Mouse (Mus musculus) embryo, embryonic 9.5 days (tissue): ENCODE data around the gene 9130023H24Rik.

Experiments
- DNase-seq: peaks from one replicate; pipeline ENCODE4 v3.0.0-alpha.2; 2017; ENCODE audit errors: extremely low spot score

Gene 9130023H24Rik

DNA sequence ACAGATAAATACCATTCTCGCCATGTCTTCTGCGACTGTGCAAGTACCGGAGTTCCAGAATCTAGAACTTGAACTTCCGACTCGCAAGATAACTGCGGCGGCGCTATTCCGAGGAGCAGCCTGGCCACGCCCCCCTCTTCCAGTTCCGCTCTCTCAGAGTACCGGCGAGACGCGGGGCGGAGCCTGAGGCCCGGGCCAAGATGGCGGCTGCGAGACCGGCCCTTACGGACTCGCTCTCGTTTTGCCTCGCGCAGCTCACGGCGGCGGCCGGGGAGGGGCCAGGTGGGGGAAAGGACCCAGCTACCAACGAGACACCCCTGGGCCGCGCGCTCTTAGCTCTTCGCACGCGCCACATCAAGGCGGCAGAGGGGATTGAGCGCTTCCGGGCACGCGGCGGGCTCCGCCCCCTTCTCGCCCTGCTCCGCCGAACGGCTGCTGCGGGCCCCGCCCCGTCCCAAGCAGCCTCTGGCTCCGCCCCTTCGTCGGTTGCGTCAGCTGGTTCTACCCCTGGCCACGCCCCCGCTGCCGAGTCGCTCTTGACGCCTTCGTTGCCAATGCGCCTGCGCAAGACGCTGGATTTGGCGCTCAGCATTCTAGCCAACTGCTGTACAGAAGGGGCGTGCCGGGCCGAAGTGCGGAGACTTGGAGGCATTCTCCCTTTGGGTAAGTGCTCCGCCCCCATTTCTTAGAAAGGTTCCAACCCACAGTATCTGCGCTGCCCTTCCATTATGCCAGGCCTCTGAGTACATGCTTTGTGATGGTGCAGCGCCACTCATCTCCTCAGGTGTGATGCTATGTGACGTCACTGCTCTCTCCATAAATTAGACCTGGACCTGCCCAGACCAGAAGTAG is at the start of gene 9130023H24Rik:
Gene 9130023H24Rik (minus strand): TSS at position 105 of the 852 bp plus-strand sequence.
- DNase-seq = peak; percentile 99

DNA sequence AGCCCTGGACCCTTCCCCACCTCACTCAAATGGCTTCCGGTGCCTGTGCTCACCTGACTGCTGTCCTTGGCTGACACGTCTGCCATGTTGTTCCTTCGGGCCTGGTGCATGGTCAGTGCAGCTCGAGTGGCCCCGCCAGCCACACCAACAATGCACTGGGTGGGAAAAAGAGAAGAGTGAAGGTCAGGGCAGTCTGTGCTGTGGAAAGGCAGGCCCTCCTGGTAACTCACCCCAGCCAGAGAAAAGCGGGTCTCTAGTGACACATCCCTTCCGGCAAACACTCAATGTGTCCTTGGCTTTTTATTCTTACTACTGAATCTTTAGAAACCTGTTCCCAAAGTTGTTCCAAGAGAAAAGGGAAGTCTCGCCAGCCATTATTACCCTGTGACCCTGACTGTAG is 47.2 kb upstream of the 9130023H24Rik start:
- DNase-seq = no peak

DNA sequence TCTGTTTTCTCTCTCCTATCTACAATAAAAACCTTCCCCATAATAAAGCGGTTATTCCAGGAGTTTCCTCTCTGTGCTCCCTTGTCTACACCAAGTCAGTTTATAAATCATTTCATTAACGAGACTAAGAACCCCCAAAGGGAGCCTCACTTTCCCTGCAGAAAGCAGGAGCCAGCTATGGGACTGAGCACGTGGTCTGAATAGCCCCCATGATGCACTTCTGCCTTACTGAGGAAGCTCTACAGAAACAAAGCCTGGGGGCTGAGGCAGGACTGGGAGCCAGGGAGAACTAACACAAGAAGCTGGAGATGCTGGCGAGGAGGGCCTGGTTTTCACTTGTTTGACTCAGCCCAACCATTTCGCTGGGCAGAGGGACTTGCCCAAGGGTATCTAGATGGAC is 46.2 kb upstream of the 9130023H24Rik start:
- no peak for DNase-seq

DNA sequence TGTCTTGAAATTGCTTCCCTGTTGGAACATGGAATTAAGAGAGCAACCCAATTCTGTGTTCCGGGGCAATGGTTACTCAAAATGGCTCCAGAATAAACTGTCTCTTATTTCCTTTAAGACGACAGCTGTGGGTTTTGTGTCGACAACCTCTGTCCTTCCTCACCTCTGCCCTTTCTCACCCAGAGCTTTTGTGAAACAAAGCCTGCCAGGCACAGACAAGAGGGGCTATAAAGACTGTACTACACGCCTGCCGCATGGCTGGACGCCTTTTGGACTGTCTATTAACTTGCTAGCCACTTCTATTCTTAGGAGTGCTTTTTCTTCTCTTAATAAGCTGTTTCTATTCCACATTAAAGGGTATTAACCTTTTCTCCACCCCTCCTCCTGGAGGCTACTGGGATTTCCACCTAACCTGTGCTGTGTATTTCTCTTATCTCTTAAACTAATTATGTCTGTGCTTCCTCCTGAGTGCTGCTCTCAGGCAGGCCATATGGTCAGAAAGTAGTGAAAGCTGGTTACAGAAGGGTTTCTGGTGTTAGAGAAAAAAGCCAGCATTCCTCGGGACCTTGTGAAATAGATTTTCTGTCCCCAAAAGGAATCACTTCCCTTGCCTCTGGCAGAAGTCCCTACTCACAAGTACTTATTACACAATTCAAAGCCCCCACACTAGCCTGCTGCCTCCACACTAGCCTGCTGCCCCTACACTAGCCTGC is 44.9 kb upstream of the 9130023H24Rik start:
- DNase-seq = peak; percentile 72

DNA sequence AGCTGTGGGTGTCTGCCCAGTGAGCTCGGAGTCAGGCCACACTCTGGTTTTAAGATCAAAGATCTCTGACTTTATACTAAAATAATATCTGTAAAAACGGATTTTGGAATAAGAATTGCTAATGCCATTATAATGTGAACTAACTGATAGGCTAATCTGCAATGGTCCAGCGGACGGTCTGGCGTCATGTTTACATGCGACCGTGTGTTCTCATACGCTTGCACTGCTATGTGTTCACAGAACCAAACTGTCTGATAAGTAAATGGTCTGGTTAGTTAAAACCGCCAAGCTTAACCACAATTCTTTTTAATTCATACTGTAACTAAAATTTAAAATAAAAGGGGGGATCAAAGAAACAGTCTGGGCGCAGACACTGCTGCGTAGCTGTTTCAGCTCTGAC is 43.9 kb upstream of the 9130023H24Rik start:
- no peak for DNase-seq

DNA sequence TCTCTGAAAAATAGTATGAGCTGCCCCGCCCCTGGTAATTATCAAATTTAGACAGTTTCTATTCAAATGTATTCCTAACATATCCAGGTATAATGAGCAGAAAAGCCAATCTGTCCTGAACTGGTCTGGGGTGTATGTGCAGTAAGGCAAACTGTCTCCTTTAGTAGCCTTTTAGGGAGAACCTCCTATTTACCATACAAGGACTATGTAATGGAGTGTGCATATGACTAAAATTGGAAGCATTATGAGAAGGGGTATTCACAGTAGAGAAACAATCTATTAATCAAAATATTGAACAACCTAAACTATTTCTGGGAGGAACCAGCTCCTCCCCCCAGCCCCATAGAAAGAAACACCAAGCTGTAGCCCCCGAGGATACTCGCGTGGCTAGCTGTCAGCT is 41.9 kb upstream of the 9130023H24Rik start:
- DNase-seq = no peak

DNA sequence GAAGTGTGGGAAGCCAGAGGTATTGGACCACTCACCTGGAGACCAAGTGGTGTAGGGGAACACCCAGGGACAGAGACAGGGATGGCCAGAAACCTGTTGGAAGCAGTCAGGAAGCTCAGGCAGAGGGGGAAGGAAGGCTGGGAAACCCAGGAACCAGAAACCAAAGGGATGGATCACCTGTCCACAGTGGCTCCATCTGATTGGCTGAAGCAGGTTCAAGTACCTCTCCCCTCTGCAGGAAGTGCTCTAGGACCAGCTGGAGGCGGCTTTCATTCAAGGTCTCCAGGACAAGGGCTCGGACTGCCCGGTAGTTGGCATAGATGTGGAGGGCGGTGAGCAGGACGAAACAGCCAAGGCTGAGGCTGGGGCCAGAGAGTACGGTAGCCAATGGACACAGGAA is 38.2 kb upstream of the 9130023H24Rik start:
- DNase-seq = no peak

DNA sequence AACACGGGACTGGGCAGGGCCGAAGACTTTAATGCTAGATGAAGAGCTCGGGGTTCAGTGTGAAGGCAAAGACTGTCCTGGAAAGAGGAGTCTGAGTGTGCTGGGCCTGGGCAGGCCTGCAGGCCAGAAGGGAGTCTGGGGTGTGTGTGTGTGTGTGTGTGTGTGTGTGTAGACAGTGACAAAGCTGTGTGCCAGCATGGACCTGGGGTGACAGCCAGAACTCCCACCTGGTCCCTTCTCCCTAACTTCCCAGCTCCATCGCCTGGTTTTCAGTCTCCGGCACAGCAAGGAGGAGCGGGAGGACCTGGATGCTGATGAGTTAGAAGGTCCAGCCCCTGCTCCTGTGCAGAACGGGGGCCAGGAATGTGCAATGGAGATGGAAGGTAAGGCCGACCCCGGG is 33.7 kb upstream of the 9130023H24Rik start:
- no peak for DNase-seq

DNA sequence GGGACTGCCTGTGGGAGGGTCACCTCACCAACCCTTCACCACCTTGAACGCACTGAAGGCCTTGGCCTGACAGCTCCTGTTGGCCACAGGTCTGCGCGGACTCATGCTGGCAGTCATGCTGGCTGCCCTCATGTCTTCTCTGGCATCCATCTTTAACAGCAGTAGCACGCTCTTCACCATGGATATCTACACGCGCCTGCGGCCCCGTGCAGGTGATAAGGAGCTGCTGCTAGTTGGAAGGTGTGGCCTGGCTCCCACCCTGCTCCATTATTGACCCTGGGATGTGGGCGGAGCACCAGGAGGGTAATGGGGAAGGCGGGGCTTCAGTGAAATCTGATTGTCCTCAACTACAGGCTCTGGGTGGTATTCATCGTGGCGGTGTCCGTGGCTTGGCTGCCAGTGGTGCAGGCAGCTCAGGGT is 32.6 kb upstream of the 9130023H24Rik start:
- no peak for DNase-seq

DNA sequence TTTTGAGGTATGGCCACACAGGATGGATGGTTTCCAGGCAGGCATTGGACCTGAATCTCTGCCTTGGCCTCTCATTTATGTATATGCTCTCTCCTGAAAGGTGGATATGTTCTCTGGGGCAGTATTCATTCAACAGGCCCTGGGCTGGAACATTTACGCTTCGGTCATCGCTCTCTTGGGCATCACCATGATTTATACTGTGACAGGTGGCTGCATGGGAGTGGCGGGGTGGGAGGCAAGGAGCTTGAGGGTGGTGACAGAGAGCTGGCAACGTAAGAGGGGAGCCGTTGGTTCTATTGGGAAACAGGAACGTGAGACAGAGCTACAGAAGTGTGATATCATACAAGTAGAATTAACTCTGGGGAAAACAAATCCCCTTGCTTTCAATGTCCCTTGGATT is 30.0 kb upstream of the 9130023H24Rik start:
- DNase-seq = no peak

DNA sequence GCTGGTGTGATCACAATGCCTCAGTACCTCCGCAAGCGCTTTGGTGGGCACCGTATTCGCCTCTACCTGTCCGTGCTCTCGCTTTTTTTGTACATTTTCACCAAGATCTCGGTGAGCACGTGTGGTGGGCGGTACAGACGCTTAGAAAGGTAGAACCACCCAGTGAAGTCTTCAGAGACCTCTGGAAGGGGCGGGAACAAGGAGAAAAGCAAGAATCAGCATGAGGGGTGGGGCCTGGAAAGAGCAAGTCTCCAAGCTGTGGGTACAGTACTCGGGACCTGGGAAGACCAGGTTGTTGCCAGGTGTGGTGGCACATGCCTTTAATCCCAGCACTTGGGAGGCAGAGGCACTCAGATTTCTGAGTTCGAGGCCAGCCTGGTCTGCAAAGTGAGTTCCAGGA is 29.6 kb upstream of the 9130023H24Rik start:
- DNase-seq = no peak

DNA sequence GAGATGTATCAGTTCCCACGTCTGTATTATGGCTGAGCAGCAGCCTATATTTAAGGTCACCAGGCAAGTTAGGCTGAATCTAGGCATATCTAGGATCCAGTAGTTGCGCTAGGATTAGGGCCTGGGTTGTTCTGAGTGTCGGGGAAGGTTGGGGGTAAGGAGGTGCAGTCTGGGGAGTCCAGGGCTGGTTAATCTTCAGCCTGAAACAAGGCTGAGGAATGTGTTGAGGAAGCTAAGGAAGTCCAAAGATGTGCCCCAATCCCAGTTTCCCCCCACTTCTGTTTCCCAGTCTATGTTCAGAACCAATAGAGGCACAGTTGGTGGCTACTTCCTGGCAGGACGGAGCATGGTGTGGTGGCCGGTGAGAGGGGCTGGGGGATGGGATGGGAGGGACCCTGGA is 28.2 kb upstream of the 9130023H24Rik start:
- DNase-seq = no peak

DNA sequence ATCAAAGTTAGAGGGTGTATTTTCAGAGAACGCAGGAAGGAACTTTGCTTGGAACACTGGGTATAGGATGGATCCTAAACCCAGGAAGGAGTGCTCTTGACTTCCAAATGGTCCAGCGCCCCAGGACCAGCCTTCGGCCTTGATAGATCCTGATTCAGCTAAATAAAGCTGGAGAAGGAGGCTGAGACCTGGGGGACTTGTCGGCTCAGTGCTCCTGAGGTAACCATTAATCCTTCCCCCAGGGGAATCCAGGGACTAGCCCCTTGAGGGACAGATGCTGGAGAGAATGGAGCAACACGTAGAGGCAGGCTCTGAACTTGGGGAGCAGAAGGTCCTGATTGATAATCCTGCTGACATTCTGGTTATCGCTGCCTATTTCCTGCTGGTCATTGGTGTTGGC is 27.6 kb upstream of the 9130023H24Rik start, which contains the start of gene Slc5a2:
Gene Slc5a2 (plus strand): TSS at position 247 of the 400 bp plus-strand sequence.
- DNase-seq = no peak

DNA sequence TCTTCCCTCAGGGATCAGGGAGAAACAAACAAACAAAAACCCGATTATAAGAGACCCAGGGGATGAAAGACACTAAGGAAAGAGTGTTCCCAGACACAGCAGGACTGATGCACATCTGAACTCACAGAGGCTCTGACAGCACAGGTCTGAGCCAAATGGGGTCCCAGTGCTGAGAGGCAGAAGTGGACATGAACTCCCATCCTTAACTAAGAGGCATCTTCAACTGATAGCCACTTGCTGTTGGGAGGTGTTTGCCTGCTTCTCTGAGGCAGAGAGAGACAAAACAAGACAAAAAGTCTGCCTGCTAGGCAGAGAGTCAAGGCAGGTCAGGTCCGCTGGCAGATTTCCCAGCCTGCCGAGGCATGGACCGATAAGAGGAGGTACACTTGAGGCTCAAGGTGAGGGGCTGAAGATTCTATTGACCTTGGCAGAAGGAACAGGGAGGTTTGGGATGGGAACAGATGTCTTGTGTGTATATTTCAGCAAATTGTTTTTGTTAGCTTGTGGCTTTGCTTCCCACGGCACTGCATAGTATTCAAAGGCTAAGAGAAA is 19.0 kb upstream of the 9130023H24Rik start:
- DNase-seq = no peak

DNA sequence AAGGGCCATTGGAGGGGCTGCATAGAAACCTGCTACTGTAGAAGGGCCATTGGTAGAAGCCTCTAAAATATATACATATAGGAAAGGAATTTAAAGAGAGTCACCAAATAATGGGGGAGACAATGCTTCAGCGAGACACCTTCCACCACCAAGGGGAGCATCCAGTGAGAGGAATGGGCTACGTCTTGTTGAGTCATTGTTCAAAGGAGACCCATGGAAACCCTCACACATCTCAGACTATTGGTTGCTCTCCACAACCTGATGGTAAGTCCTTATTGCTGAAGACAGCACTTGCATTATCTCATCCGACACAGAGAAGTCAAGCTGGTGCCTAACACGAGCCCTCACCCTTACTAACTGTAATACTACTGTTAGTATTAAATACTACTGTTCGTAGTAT is 17.9 kb upstream of the 9130023H24Rik start:
- DNase-seq = no peak

DNA sequence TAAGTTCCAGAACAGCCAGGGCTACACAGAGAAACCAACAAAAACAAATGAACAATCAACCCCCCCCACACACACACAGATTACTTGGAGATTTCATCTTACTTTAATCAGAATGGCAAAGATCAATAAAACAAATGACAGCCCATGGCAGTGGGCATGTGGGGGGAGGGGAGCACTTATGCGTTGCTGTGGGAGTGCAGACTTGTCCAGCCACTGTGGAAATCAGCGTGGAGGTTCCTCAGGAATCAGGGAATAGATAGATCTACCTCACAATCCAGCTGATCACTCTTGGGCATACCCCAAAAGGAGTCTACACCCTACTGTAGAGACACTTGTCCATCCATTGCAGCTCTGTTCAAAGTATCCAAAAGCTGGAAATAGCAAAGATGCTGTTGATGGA is 17.1 kb upstream of the 9130023H24Rik start:
- no peak for DNase-seq

DNA sequence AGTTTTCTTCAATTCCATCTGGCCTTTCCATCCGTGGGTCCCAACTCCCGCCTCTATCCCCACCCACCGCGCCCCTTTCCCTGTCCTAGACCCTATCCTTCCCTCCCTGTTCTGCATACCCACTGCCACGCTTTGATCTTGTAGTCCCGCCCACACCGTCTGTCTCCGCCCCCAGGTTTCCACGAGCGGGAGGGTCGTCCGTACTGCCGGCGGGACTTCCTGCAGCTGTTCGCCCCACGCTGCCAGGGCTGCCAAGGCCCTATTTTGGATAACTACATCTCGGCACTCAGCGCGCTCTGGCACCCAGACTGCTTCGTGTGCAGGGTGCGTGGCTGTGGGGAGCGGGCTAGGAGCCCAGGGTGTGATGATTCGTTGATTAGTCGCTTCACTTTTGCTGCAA is 14.8 kb upstream of the 9130023H24Rik start:
- DNase-seq = peak; percentile 66

DNA sequence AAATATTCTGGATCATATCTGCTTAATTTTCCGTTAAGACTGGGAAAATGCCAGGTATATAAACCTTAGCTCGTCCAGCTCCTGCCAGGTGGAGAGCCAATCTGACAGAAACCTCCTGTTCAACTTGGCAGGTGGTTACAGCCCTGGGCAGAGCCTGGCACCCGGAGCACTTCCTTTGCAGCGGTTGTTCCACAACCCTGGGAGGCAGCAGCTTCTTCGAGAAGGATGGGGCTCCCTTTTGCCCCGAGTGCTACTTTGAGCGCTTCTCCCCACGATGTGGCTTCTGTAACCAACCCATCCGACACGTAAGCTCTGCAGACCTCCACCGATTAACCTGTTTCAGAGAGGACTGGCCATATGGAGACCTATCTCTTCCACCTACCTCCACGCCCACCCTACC is 14.1 kb upstream of the 9130023H24Rik start:
- DNase-seq = no peak

DNA sequence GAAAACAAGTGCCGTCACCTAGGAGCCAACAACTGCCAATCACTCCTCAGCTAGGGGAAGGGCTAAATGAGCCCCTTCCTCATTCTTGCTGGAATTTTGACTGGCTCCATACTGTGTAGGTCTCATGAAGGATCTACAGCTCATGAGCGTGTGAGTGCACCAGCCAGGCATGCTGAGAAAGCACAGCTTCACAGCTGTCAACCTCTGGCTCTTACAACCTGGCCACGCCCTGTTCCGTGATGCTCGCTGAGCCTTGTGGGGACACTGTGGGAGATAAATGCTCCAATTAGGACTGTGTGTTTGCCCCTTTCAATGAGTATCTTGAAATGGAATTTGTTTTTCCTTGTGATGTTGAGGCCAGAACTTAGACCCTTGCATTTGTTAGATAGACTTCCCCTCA is 12.2 kb upstream of the 9130023H24Rik start:
- DNase-seq = no peak

DNA sequence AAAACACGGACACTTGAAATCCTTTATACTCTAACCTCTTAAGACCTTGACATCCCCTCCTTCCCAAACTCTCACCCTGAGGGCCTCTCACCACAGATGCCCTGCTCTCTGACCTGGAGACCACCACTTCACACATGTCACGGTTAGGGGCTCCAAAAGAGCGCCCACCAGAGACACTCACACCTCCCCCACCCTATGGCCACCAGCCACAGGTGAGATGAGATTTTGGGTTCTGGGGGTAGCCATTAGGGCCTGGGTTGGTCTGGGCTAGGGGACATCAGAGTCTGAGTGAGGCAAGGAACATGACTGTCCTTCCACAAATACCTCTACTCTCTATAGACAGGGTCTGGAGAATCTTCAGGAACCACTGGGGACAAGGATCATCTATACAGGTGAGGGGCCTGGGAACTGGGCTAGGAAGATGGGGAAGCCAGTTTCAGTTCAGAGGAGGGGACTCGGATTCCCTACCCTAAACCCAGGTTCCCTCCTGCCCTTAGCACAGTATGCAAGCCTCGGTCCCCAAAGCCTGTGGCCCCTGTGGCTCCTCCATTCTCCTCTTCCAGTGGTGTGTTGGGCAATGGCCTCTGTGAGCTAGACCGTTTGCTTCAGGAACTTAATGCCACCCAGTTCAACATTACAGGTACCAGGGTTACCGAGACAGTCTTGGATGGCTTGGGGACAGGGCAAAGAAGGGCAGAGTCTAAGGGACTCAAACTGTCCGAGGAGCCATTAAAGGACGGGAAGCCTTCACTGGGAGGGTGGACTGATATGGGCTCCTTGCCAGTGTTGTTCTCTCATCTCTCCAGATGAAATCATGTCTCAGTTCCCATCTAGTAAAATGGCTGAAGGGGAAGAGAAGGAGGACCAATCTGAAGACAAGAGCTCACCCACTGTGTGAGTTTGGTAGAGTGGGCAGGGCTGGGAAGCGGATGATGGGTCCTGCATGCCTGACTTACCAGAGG is 10.5 kb upstream of the 9130023H24Rik start:
- no peak for DNase-seq

DNA sequence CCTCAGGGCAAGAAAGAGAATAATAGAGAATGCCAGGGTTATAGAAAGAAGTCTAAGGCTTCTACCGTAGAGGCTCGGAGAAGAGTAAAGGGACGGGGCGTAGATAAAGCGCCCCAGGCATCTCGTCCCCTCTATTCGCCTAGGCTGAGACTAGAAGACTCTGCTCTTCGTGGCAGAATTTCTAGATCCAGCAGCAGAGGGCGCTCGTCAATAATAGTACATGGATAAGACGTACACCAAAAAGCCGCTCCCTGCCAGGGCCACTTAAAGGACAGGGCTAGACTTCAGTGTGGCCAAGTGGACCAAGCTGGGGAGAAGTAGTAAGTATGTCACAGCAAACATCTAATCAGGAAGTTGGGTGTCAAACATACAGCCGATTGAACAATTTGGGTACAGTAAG is 9.6 kb upstream of the 9130023H24Rik start:
- peak; percentile 82 for DNase-seq
